Mouse (Mus musculus) heart, embryonic 10.5 days (tissue): ENCODE results near the gene Spire2. TPM values are rescaled to one million over a fixed set of nuclear protein-coding genes. Genes with fewer than 3 reads are reported as not detected.
A peak's percentile ranks its signal among the peaks of the same experiment; 100 is the strongest.

Experiments
- DNase-seq: peaks from one replicate; pipeline ENCODE4 v3.0.0-alpha.2; 2017; ENCODE audit warnings: low spot score
- H3K27ac ChIP-seq: fragments of 300-500 bp; sonication (generic); 2 replicates; pipeline ENCODE4 v1.5.1; 2016; ENCODE audit warnings: mild to moderate bottlenecking
- H3K27me3 ChIP-seq: fragments of 300-500 bp; sonication (generic); 2 replicates; pipeline ENCODE4 v1.6.1; 2016; ENCODE audit warnings: mild to moderate bottlenecking; ENCODE audit not compliant: poor library complexity, insufficient read depth, severe bottlenecking
- H3K36me3 ChIP-seq: fragments of 300-500 bp; sonication (generic); 2 replicates; pipeline ENCODE4 v1.6.1; 2016; ENCODE audit warnings: mild to moderate bottlenecking, moderate library complexity
- H3K4me1 ChIP-seq: fragments of 300-500 bp; sonication (generic); 2 replicates; pipeline ENCODE4 v1.6.1; 2016; ENCODE audit warnings: mild to moderate bottlenecking
- H3K4me3 ChIP-seq: fragments of 300-500 bp; sonication (generic); 2 replicates; pipeline ENCODE4 v1.5.1; 2016; ENCODE audit warnings: mild to moderate bottlenecking, moderate library complexity
- H3K9me3 ChIP-seq: fragments of 300-500 bp; sonication (generic); 2 replicates; pipeline ENCODE4 v1.6.1; 2016; ENCODE audit warnings: mild to moderate bottlenecking, moderate library complexity
- WGBS: fragments of 180-500 bp; shearing (Covaris S2); methylation state at CpG from one replicate; pipeline ENCODE4 v1.1.7; 2016; 5-methylcytosine and 5-hydroxymethylcytosine counted together
- polyA plus RNA-seq: library from polyadenylated mRNA; unstranded; fragments of >200 nt; fragmentation: Nextera tagmentation; extraction: Ambion mirVana; gene quantifications from 2 replicates; pipeline ENCODE4 v1.2.1, GENCODE M21; 2016

The Spire2 gene
- polyA plus RNA-seq, 1 experiment from 2014 or later, result 4.4 TPM

GRCm38 (mm10) chr8:123341040-123342015 lies 8.8 kb downstream of the Spire2 start:
- Histone ChIP-seq H3K4me3 (no peak overlapping the region), H3K4me1 (peaks cover 14% of the 10 kb centered on the region), H3K27me3 (no peaks in the 10 kb centered on the region), H3K9me3 (no peaks in the 10 kb centered on the region), H3K27ac (no peak overlapping the region; the same call in 1 of the 2 replicates), H3K36me3 (no peaks in the 10 kb centered on the region)
- DNase-seq, result no peak
- WGBS, result 81% methylated on average over 27 of the region's 27 CpGs

DNA sequence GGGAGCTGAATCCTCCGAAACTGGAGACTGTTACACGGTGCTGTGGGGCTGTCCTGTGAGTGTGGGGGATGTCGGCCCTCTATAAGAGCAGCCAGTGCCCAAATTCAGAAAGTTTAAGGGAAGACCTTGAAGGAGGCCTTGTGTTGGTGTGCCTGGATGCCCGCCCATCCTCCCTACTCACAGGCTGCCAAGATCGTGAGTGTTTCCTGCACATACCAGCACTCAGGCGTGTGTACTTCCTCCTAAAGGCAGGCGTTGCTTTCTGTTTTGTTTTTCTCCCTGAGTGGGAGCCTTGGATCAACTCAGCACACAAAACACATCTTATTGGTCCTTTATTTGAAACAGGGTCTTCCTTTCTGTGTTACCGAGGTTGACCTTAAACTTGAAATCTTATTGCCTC lies 9.7 kb downstream of the Spire2 start:
- Histone ChIP-seq H3K4me3 (no peak overlapping the region), H3K27ac (no peak overlapping the region), H3K27me3 (no peaks in the 10 kb centered on the region), H3K36me3 (no peaks in the 10 kb centered on the region), H3K9me3 (no peaks in the 10 kb centered on the region), H3K4me1 (peaks cover 14% of the 10 kb centered on the region)
- no peak for DNase-seq
- WGBS, result 71% methylated on average over 8 of the region's 8 CpGs

GRCm38 (mm10) chr8:123342911-123343310 lies 10.4 kb downstream of the Spire2 start:
- no peaks in the 10 kb centered on the region for H3K36me3 ChIP-seq
- no peaks in the 10 kb centered on the region for H3K27me3 ChIP-seq
- DNase-seq, result no peak
- 0 out of 2 replicates have a peak overlapping the region, but pooled peaks have one; percentile 1 for H3K4me3 ChIP-seq
- WGBS, result 74% methylated on average over 7 of the region's 7 CpGs
- H3K4me1 ChIP-seq, result peaks cover 18% of the 10 kb centered on the region
- no peak overlapping the region for H3K27ac ChIP-seq
- H3K9me3 ChIP-seq, result no peaks in the 10 kb centered on the region

DNA sequence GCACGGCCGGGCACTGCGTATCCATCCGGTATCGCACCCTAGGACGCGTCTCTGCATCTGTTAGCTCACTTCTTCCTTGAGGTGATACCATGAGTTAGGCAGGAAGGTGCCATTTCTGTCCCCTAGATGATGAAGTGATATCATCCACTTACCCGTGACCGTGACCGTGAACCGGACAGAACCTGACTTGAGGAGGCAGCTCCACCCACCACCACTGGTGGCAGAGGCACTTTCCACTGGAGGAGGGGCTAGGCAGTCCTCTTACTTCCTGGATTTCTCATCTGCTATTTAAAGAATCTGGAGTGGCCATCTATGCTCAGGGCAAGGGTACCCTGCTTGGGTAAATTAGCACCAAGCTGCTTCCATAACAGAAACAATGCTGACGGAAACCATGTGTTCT lies 10.9 kb downstream of the Spire2 start:
- no peaks in the 10 kb centered on the region for H3K36me3 ChIP-seq
- H3K27ac ChIP-seq, result peak overlapping the region; percentile 39; the same call in 1 of the 2 replicates
- H3K4me3 ChIP-seq, result peak overlapping the region; percentile 1; the same call in 1 of the 2 replicates
- H3K4me1 ChIP-seq, result peaks cover 23% of the 10 kb centered on the region
- 77% methylated on average over 12 of the region's 12 CpGs for WGBS
- H3K27me3 ChIP-seq, result no peaks in the 10 kb centered on the region
- DNase-seq, result no peak
- no peaks in the 10 kb centered on the region for H3K9me3 ChIP-seq

DNA sequence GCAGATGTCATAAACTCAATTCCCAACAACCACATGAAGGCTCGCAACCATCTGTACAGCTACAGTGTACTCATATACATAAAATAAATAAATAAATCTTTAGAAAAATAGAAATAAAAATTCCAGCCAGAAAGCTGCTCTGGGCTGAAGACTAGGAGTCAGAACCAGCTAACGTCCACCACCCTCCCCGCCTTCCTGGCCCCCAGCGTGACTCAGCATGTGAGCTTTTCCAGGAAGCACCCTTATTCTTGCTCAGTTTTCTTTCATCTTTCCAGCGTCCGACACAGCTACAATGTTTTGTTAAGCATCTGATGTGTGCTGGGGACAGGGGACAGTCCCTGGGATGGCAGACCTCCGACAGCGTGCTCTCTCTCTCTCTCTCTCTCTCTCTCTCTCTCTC lies 12.6 kb downstream of the Spire2 start:
- H3K36me3 ChIP-seq, result no peaks in the 10 kb centered on the region
- H3K4me1 ChIP-seq, result peaks cover 32% of the 10 kb centered on the region
- DNase-seq, result no peak
- H3K4me3 ChIP-seq, result no peak overlapping the region
- H3K27ac ChIP-seq, result no peak overlapping the region
- H3K9me3 ChIP-seq, result no peaks in the 10 kb centered on the region
- H3K27me3 ChIP-seq, result no peaks in the 10 kb centered on the region
- WGBS, result 81% methylated on average over 8 of the region's 8 CpGs

- no peaks in the 10 kb centered on the region for H3K36me3 ChIP-seq
- no peak overlapping the region for H3K27ac ChIP-seq
- peaks cover 32% of the 10 kb centered on the region for H3K4me1 ChIP-seq
- H3K4me3 ChIP-seq, result no peak overlapping the region
- no peak for DNase-seq
- 79% methylated on average over 6 of the region's 6 CpGs for WGBS
- H3K9me3 ChIP-seq, result no peaks in the 10 kb centered on the region
- H3K27me3 ChIP-seq, result no peaks in the 10 kb centered on the region
These were observed 13.3 kb downstream of the Spire2 start for GRCm38 (mm10) chr8:123345856-123346255.

GRCm38 (mm10) chr8:123347293-123347692 lies 14.8 kb downstream of the Spire2 start:
- H3K27ac ChIP-seq, result no peak overlapping the region
- no peaks in the 10 kb centered on the region for H3K9me3 ChIP-seq
- H3K4me1 ChIP-seq, result peaks cover 30% of the 10 kb centered on the region
- WGBS, result 72% methylated on average over 2 of the region's 2 CpGs
- no peak overlapping the region for H3K4me3 ChIP-seq
- H3K27me3 ChIP-seq, result 0 out of 2 replicates have a peak, but pooled peaks cover under 1% of the 10 kb centered on the region
- DNase-seq, result no peak
- no peaks in the 10 kb centered on the region for H3K36me3 ChIP-seq

DNA sequence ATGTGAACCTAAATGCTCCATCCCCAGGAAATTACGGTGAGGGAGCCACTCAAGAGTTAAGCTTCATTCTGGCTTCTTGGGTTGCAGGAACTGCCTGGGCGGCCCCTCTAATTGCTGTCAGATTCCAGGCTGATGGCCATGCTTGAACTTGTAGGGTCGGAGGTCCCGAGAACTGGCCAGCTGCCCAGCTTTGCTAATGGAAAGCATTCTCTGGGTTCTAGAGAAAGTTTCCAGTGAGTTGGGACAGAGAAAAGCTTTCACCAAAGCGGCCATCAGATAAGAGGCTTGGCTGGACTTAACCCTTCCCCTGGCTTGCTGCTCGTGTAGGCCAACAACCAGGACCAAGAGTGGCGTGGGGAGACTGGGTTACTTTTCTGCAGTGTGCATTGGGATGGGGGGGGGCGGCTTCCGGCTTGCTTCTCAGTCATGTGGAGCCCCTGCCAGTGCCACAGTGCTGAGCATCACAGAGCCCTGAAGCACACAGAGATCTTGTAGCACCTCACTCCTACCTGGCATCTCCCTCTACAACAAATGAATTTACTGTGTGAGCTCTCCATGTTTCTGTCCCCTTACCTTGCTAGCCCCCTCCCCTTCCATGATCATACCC lies 15.8 kb downstream of the Spire2 start:
- H3K27ac ChIP-seq, result peak overlapping the region; percentile 37
- H3K36me3 ChIP-seq, result no peaks in the 10 kb centered on the region
- DNase-seq, result peak; percentile 91
- peaks cover 34% of the 10 kb centered on the region for H3K4me1 ChIP-seq
- peaks cover 4% of the 10 kb centered on the region; the same call in 1 of the 2 replicates for H3K27me3 ChIP-seq
- H3K9me3 ChIP-seq, result no peaks in the 10 kb centered on the region
- 35% methylated on average over 9 of the region's 9 CpGs for WGBS
- no peak overlapping the region for H3K4me3 ChIP-seq

GRCm38 (mm10) chr8:123349073-123349472 lies 16.6 kb downstream of the Spire2 start:
- no peak for DNase-seq
- Histone ChIP-seq H3K27ac (peak overlapping the region; percentile 37; the same call in 1 of the 2 replicates), H3K4me1 (peaks cover 32% of the 10 kb centered on the region), H3K4me3 (no peak overlapping the region), H3K36me3 (no peaks in the 10 kb centered on the region), H3K27me3 (peaks cover 11% of the 10 kb centered on the region), H3K9me3 (no peaks in the 10 kb centered on the region)
- 74% methylated on average over 4 of the region's 4 CpGs for WGBS

DNA sequence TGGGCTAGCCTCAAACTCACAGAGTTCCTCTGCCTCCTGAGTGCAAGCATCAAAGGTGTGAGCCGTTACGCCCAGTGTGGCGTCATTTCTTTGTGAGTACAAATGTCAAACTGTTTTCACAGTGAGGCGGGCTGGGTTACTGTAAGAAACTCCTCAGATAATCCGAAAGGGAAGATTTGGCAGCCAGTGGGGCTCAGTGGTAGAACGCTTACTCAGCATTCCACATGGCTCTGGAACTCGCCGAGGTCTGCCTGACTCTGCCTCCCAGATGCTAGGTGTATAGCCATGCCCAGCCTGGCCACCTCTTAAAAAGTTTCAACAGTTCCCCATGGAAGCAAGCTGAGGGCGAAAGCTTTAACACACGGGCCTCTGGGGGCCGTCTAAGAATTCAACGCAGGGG lies 19.6 kb downstream of the Spire2 start:
- no peak for DNase-seq

DNA sequence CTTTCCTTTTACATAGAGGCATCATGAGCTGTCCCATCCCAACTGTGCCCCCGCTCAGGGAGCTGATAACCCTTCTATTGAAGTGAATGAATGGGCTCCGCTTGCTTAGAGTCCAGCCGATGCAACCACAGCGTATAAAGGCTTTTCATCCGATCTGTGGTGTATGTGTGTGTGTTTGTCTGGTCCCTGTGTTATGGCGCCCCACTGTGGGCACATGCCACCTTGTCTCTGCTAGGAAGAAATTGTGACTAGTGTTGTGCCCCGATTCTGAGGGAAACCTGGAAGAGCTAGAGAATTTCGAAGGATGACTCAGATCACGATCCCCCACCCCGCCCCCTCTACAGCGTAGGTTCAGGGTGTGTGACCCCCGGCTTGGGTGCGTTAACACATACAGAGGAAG lies 20.3 kb downstream of the Spire2 start:
- no peak for DNase-seq
- Histone ChIP-seq H3K9me3 (no peaks in the 10 kb centered on the region), H3K4me3 (no peak overlapping the region), H3K27ac (no peak overlapping the region), H3K27me3 (peaks cover 40% of the 10 kb centered on the region), H3K4me1 (peaks cover 31% of the 10 kb centered on the region), H3K36me3 (no peaks in the 10 kb centered on the region)
- 53% methylated on average over 13 of the region's 13 CpGs for WGBS

More for the DNA sequence above, 19.6 kb downstream of the Spire2 start:
- no peak overlapping the region for H3K27ac ChIP-seq
- H3K4me1 ChIP-seq, result peaks cover 34% of the 10 kb centered on the region
- 74% methylated on average over 12 of the region's 12 CpGs for WGBS
- no peaks in the 10 kb centered on the region for H3K36me3 ChIP-seq
- H3K4me3 ChIP-seq, result no peak overlapping the region
- H3K27me3 ChIP-seq, result peaks cover 34% of the 10 kb centered on the region
- no peaks in the 10 kb centered on the region for H3K9me3 ChIP-seq

- Histone ChIP-seq H3K4me1 (peaks cover 27% of the 10 kb centered on the region), H3K4me3 (no peak overlapping the region), H3K27me3 (peaks cover 43% of the 10 kb centered on the region), H3K27ac (no peak overlapping the region), H3K36me3 (no peaks in the 10 kb centered on the region), H3K9me3 (no peaks in the 10 kb centered on the region)
- WGBS, result 45% methylated on average over 11 of the region's 11 CpGs
- no peak for DNase-seq
These were observed 20.7 kb downstream of the Spire2 start for GRCm38 (mm10) chr8:123353216-123353615.
